Mouse (Mus musculus) C2C12 (cell line): ENCODE measurements around the gene Elp1.

ENCODE experiments used
- CTCF ChIP-seq: IDR thresholded peaks from one replicate; pipeline ENCODE4 v1.5.1; 2011; ENCODE audit not compliant: control insufficient read depth, insufficient read depth, insufficient read length
- MAX ChIP-seq: IDR thresholded peaks from one replicate; pipeline ENCODE4 v1.6.1; 2011; ENCODE audit warnings: mild to moderate bottlenecking, control low read depth

DNA sequence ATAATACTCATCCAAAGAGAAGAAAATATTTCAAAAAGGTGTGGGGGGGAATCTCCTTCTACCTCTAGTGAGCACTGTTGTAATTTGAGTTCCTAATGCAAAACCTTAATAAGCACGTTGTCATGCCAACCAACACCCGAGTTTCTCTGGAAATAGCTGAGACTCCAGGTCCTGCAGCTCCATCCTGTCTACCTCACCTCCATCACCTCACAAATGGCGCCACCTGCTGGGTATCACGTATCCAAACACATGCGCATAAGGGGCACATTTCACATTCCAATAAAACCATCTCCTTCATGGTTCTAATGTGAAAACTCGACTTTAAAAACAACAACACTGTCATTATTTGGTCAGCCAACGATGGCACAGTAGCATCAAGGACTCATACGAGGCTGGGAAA lies 76.3 kb downstream of the Elp1 start:
- TF ChIP-seq CTCF (no peak), MAX (no peak)
